Mouse (Mus musculus): ENCODE measurements around the gene Olfr1008. TPM values are rescaled to one million over a fixed set of nuclear protein-coding genes. Genes with fewer than 3 reads are reported as not detected.

The Olfr1008 gene
- polyA plus RNA-seq, 1 experiment from 2014 or later = not detected

Other genes with a start within 250 kb of the Olfr1008 start
- gene Olfr995, start 245.8 kb upstream of the Olfr1008 start, polyA plus RNA-seq (2015; fragmentation: Nextera tagmentation; extraction: Ambion mirVana) = not detected in 2 replicates
- 0.26 and 0.28 TPM in 2 replicates for gene 4833423E24Rik, start 170.4 kb upstream of the Olfr1008 start, polyA plus RNA-seq (2015; fragmentation: Nextera tagmentation; extraction: Ambion mirVana)
- not detected in 2 replicates for gene Olfr996, start 110.2 kb upstream of the Olfr1008 start, polyA plus RNA-seq (2015; fragmentation: Nextera tagmentation; extraction: Ambion mirVana)
- gene Olfr998, start 100.5 kb upstream of the Olfr1008 start, polyA plus RNA-seq (2015; fragmentation: Nextera tagmentation; extraction: Ambion mirVana) = not detected in 2 replicates
- not detected in 2 replicates for gene Olfr1000, start 77.5 kb upstream of the Olfr1008 start, polyA plus RNA-seq (2015; fragmentation: Nextera tagmentation; extraction: Ambion mirVana)
- gene Olfr1002, start 38.7 kb upstream of the Olfr1008 start, polyA plus RNA-seq (2015; fragmentation: Nextera tagmentation; extraction: Ambion mirVana) = not detected in 2 replicates
- gene Olfr154, start 25.0 kb upstream of the Olfr1008 start, polyA plus RNA-seq (2015; fragmentation: Nextera tagmentation; extraction: Ambion mirVana) = not detected in 2 replicates
- gene Olfr1006, start 10.7 kb upstream of the Olfr1008 start, polyA plus RNA-seq (2015; fragmentation: Nextera tagmentation; extraction: Ambion mirVana) = not detected in 2 replicates
- not detected in 2 replicates for gene Olfr1009, start 26.0 kb downstream of the Olfr1008 start, polyA plus RNA-seq (2015; fragmentation: Nextera tagmentation; extraction: Ambion mirVana)
- gene Olfr1012, start 73.3 kb downstream of the Olfr1008 start, polyA plus RNA-seq (2015; fragmentation: Nextera tagmentation; extraction: Ambion mirVana) = not detected in 2 replicates
- not detected in 2 replicates for gene Olfr1013, start 77.7 kb downstream of the Olfr1008 start, polyA plus RNA-seq (2015; fragmentation: Nextera tagmentation; extraction: Ambion mirVana)
- gene Olfr1014, start 83.3 kb downstream of the Olfr1008 start, polyA plus RNA-seq (2015; fragmentation: Nextera tagmentation; extraction: Ambion mirVana) = not detected in 2 replicates
- not detected in 2 replicates for gene Olfr1015, start 92.6 kb downstream of the Olfr1008 start, polyA plus RNA-seq (2015; fragmentation: Nextera tagmentation; extraction: Ambion mirVana)
- not detected in 2 replicates for gene Olfr1016, start 113.1 kb downstream of the Olfr1008 start, polyA plus RNA-seq (2015; fragmentation: Nextera tagmentation; extraction: Ambion mirVana)
- gene Olfr1018, start 129.0 kb downstream of the Olfr1008 start, polyA plus RNA-seq (2015; fragmentation: Nextera tagmentation; extraction: Ambion mirVana) = not detected in 2 replicates
- not detected in 2 replicates for gene Olfr1019, start 156.1 kb downstream of the Olfr1008 start, polyA plus RNA-seq (2015; fragmentation: Nextera tagmentation; extraction: Ambion mirVana)
- gene Olfr1020, start 157.6 kb downstream of the Olfr1008 start, polyA plus RNA-seq (2015; fragmentation: Nextera tagmentation; extraction: Ambion mirVana) = not detected in 2 replicates
- gene Olfr1022, start 179.2 kb downstream of the Olfr1008 start, polyA plus RNA-seq (2015; fragmentation: Nextera tagmentation; extraction: Ambion mirVana) = not detected in 2 replicates
- gene Olfr1023, start 196.2 kb downstream of the Olfr1008 start, polyA plus RNA-seq (2015; fragmentation: Nextera tagmentation; extraction: Ambion mirVana) = not detected in 2 replicates
- gene Olfr1024, start 215.6 kb downstream of the Olfr1008 start, polyA plus RNA-seq (2015; fragmentation: Nextera tagmentation; extraction: Ambion mirVana) = not detected in 2 replicates
- not detected in 2 replicates for gene Olfr1025-ps1, start 225.8 kb downstream of the Olfr1008 start, polyA plus RNA-seq (2015; fragmentation: Nextera tagmentation; extraction: Ambion mirVana)
- not detected in 2 replicates for gene Olfr1026, start 232.1 kb downstream of the Olfr1008 start, polyA plus RNA-seq (2015; fragmentation: Nextera tagmentation; extraction: Ambion mirVana)

Measured in midbrain, embryonic 16.5 days (tissue).